Mouse (Mus musculus) embryo, embryonic 9.5 days (tissue): ENCODE measurements around the gene Pkd1l3.
A peak's percentile ranks its signal among the peaks of the same experiment; 100 is the strongest.

ENCODE experiments used
- DNase-seq: peaks from one replicate; pipeline ENCODE4 v3.0.0-alpha.2; 2017; ENCODE audit errors: extremely low spot score

Pkd1l3 gene

GRCm38 (mm10) chr8:109632498-109632897 lies 18.2 kb downstream of the Pkd1l3 start:
- no peak for DNase-seq

GRCm38 (mm10) chr8:109635146-109635545 lies 20.8 kb downstream of the Pkd1l3 start:
- no peak for DNase-seq

GRCm38 (mm10) chr8:109638851-109639250 lies 24.5 kb downstream of the Pkd1l3 start:
- no peak for DNase-seq

- DNase-seq, result no peak
These were observed 26.1 kb downstream of the Pkd1l3 start for GRCm38 (mm10) chr8:109640410-109640809.

- no peak for DNase-seq
These were observed 26.9 kb downstream of the Pkd1l3 start for GRCm38 (mm10) chr8:109641236-109641635.

GRCm38 (mm10) chr8:109647331-109647730 lies 33.0 kb downstream of the Pkd1l3 start:
- no peak for DNase-seq

GRCm38 (mm10) chr8:109648469-109648868 lies 34.2 kb downstream of the Pkd1l3 start:
- DNase-seq, result no peak

- no peak for DNase-seq
These were observed 36.5 kb downstream of the Pkd1l3 start for GRCm38 (mm10) chr8:109650801-109651200.

GRCm38 (mm10) chr8:109656860-109657259 lies 42.5 kb downstream of the Pkd1l3 start:
- DNase-seq, result no peak

- DNase-seq, result no peak
These were observed 48.0 kb downstream of the Pkd1l3 start for GRCm38 (mm10) chr8:109662328-109662727.

- no peak for DNase-seq
These were observed 52.3 kb downstream of the Pkd1l3 start for GRCm38 (mm10) chr8:109666616-109667015.

GRCm38 (mm10) chr8:109672656-109673055 lies 58.3 kb downstream of the Pkd1l3 start:
- no peak for DNase-seq

GRCm38 (mm10) chr8:109673596-109673995 lies 59.3 kb downstream of the Pkd1l3 start:
- no peak for DNase-seq

GRCm38 (mm10) chr8:109675896-109676643 lies 61.8 kb downstream of the Pkd1l3 start:
- DNase-seq, result no peak

- DNase-seq, result no peak
These were observed 67.2 kb downstream of the Pkd1l3 start for GRCm38 (mm10) chr8:109681535-109681934.

- no peak for DNase-seq
These were observed 67.8 kb downstream of the Pkd1l3 start for GRCm38 (mm10) chr8:109682120-109682519.

GRCm38 (mm10) chr8:109687248-109687647 lies 72.9 kb downstream of the Pkd1l3 start:
- DNase-seq, result no peak

- peak; percentile 2 for DNase-seq
These were observed 77.5 kb downstream of the Pkd1l3 start for GRCm38 (mm10) chr8:109691769-109692168.

- peak; percentile 1 for DNase-seq
These were observed 78.3 kb downstream of the Pkd1l3 start for GRCm38 (mm10) chr8:109692443-109693145.

- peak; percentile 98 for DNase-seq
These were observed 79.0 kb downstream of the Pkd1l3 start, which contains the start of gene Ist1 for GRCm38 (mm10) chr8:109693146-109693900. Gene Ist1 (minus strand): TSS chr8:109693260.

- DNase-seq, result no peak
These were observed 79.8 kb downstream of the Pkd1l3 start for GRCm38 (mm10) chr8:109694154-109694553.

GRCm38 (mm10) chr8:109697754-109698153 lies 83.4 kb downstream of the Pkd1l3 start:
- no peak for DNase-seq
